Mouse (Mus musculus): ENCODE measurements around the gene Ndufa8. TPM values are rescaled to one million over a fixed set of nuclear protein-coding genes. Genes with fewer than 3 reads are reported as not detected.
A peak's percentile ranks its signal among the peaks of the same experiment; 100 is the strongest.

Ndufa8 gene
- total RNA-seq (2022), result 100 to 1,000 TPM; 173 to 188 (median 186) TPM

DNA sequence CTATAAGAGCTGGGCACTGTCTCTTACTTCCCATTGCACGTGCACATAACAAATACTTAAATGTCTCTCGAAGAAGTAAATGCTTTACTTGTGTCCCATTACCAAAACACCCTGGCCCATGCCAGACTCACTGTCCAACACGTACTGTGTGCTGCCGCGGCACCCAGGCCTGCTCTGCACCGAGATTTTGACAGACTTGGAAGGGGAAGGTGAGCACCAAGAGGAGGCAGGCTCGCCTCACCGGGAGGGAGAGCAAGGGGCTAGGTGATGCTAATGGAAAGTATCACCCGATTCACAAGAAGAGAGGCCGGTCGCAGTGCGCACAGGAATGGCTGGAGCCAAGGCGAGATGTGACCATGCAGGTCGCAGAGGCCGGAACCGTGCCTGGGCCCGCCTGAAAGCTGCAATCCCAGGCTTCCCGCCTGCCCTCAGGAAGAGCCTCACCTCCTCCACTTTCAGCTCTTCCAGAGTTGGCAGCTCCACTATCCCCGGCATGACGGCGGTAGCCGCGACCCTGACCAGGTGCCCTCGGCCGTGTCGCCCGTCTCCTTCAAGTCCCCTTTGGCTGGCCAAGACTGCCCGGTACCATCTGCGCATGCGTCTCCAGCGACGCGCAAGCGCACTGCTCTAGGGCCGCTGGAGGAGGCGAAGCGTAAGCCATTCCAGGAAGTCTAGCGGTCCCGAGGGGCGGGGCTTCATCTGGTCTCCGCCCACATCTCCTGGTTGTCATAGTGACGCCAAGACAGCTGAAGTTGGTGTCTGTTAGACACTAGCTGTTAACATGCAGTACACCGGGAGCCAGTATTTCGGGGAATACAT lies at the start of gene Ndufa8, which contains the start of gene Morn5:
Gene Ndufa8, minus strand, starts transcription at position 659 of the 819 bp plus-strand sequence.
Gene Morn5, plus strand, starts transcription at position 711 of the 819 bp plus-strand sequence.
- peak; percentile 97 to 98 for DNase-seq (ENCODE audit: low spot score in 2 of 2)

DNA sequence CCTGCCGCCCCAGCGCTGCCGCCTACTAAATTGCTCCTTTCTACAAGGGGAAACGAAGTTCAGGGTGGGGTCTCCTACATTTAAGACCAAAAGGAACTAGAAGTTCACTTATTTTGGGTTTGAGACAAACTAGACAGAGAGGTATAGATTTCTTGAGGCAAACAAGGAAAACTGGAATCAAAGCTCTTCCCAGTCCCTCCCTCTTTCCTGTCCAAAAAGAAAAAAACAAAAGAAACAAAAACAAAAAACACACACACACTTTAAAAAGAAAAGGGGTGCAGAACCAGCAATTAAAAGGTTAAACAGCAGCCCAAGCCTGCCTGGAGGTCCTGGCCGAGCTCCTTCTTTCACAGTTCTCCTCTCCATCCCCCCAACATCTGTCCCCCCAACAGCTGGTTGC lies 48.8 kb upstream of the Ndufa8 start:
- DNase-seq (ENCODE audit: low spot score in 2 of 2), result no peak

GRCm38 (mm10) chr2:36097129-36097815 lies 48.1 kb upstream of the Ndufa8 start:
- DNase-seq (ENCODE audit: low spot score in 2 of 2), result no peak

GRCm38 (mm10) chr2:36093914-36094475 lies 44.8 kb upstream of the Ndufa8 start:
- DNase-seq (ENCODE audit: low spot score in 2 of 2), result no peak

- DNase-seq (ENCODE audit: low spot score in 2 of 2), result no peak
These were observed 44.1 kb upstream of the Ndufa8 start for GRCm38 (mm10) chr2:36093301-36093700.

GRCm38 (mm10) chr2:36092748-36093147 lies 43.5 kb upstream of the Ndufa8 start:
- DNase-seq (ENCODE audit: low spot score in 2 of 2), result no peak

GRCm38 (mm10) chr2:36090853-36091741 lies 41.9 kb upstream of the Ndufa8 start:
- DNase-seq (ENCODE audit: low spot score in 2 of 2), result peak in 1 of 2 experiments; percentile 14

GRCm38 (mm10) chr2:36089190-36089589 lies 40.0 kb upstream of the Ndufa8 start:
- DNase-seq (ENCODE audit: low spot score in 2 of 2), result no peak

DNA sequence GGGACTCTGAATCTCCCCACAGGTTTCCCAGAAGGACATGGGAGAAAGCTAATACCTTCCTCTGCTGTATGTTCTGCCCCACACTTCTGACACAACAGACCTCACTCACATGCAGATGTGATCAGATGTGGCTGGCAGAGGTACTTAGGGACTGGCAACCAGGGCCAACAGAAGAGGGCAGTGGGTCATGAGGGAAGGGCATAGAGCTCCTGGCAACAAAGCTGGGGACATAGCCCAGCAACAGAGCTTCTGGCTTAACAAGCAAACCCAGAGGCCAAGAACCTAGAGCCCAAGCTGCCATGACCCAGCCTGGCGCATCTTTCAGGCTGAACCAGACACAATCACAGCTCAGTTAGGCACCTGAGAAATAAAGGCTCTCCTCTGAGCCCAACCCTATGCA lies 35.8 kb upstream of the Ndufa8 start:
- no peak for DNase-seq (ENCODE audit: low spot score in 2 of 2)

DNA sequence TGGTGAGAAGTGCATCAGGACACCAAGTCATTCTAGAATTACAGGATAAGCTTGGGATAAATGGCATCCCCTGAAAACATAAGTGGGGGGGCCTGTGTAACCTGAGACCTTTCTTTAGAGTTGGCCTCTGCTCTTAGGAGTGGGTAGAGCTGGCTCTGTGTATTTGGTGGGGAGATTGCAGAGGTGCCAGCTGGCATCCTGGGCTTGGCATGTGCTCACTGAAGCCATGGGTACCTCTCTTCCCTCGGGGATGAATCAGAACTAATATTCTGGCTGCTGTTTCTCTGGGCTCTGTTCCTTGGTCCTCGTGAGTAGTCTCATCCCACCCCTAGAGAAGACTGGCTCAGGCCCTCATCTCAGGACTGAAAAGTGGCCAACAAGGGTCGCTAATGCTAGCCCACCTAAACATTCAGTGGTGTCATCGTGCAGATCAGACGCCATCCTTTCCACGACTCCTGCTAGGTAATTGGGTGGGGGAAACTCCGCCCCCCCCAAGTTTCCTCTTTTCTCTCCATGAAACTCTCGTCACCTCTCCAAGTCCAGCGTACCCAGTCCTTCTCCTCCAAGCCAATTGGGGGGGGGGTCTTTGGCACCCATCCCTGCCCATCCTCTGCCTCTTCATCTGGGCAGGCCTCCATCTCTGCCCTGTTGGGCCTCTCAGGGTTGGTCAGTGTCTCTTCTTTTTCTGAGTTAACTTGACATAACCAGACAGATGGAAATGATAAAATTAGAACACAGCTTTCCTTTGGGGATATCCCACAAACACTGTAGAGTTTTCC lies 33.8 kb upstream of the Ndufa8 start:
- no peak for DNase-seq (ENCODE audit: low spot score in 2 of 2)

GRCm38 (mm10) chr2:36081446-36081845 lies 32.2 kb upstream of the Ndufa8 start:
- DNase-seq (ENCODE audit: low spot score in 2 of 2), result no peak

DNA sequence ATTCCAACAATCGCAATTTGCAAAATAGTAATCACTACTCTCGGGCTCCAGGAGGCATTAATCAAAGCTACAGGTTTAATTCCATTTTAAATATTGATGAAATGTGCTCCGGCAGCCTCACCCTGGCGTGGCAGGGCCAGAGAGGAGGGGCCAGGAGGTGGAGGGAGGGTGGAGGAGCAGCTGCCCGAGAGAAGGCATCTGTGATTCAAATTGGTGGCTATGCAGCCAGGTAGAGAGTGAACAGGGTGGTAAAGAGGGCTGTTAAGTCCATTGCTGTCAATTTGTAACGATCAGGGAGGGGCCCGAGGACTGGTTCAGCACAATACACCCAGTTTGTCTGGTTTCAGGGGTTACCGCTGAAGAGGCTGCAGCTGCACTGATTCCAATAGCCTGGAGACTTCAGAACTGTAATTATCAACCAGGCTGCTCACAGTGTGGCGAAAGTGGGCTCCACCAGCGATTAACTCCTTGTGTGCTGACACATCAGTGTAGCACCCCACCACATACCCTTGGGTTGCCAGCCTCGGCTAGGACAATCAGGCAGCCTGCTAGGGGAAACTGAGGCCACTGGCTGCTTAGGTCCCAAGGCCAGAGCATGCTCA lies 28.1 kb upstream of the Ndufa8 start:
- no peak for DNase-seq (ENCODE audit: low spot score in 2 of 2)

DNA sequence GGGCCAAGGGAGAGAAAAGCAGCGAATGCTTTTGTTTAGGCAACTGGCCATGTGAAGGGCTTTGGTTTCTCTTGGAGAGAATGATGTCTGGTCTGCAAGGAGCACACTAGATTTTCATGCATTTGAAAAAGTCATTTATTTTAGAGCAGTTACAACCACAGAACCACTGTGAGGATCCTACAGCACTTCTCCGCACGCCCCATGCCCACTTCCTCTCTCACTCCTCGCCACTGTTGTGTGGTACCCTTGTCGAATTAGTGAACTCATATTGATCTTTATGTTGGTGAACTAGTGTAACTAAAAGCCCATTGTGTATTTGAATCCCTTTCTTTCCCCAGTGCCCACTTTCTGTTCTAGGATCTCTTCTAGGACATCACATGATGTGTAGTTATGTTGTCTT lies 26.0 kb upstream of the Ndufa8 start:
- DNase-seq (ENCODE audit: low spot score in 2 of 2), result no peak

DNA sequence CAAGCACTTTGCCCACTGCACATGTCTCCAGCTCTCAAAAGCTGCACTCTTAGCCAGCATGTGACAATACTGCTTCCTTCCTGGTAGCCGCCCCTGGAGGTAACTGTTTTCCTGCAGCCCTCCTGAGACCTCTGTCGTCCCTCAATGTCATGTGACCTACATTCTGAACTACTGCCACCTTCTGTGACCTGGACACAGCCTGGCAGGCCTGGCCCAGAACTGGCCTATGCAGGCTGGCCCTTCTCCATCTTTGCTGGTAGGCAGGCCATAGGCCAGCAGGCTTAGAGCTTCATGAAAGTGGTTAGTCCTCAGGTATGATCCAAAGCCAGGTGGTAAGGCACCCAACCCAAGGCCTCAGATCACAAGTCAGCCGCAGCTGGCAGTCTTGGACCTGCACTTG lies 24.6 kb upstream of the Ndufa8 start:
- DNase-seq (ENCODE audit: low spot score in 2 of 2), result no peak

DNA sequence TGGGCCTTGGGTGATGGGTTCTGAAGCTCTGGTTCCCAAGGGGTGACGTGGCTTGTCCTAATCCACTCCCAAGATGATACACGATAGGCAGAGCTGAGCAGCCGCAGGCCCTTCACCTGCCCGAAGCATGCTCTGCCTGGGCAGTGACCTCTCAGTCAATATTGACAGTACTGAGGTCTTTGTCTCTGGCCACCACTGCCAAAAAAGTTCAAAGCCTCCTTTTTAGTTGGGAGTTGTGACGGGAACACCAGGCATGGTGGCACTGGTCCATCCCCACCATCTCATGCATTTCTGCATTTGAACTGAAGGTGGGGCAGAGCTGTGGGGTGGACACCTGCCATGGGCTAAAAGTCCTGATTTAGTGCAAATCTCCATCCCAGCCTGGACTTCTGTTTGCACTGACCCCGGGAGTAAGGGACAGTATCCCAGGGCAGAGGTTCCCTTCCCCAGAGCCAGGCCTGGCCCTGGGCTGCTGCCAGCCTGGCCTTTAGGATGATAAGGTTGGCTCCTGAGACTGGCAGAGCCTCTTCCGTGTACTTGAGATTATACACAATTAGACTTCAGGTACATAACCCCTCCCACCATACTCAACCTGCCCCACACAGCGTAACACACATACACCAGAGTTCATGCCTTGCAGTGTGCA lies 22.6 kb upstream of the Ndufa8 start:
- DNase-seq (ENCODE audit: low spot score in 2 of 2), result no peak

DNA sequence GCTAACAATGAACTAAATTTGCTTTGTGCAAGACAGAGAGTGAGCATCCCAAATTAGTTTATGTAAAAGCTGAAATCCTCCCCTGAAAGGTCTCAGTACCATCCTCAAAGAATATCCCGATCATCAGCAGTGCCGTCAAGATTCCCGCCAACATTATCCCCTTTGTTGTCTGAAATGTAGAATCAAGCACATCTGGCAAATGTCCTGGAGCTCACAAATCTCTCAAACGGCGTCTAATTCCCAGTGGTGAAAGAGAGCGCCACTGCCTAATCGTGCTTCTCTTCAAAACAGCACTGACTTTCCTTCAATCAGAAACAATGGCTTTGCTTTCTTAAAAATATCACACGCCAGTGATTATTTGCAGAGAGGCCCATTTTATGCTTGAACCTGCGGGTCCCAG lies 17.9 kb upstream of the Ndufa8 start:
- no peak for DNase-seq (ENCODE audit: low spot score in 2 of 2)

- no peak for DNase-seq (ENCODE audit: low spot score in 2 of 2)
These were observed 12.2 kb upstream of the Ndufa8 start for GRCm38 (mm10) chr2:36061409-36061808.

DNA sequence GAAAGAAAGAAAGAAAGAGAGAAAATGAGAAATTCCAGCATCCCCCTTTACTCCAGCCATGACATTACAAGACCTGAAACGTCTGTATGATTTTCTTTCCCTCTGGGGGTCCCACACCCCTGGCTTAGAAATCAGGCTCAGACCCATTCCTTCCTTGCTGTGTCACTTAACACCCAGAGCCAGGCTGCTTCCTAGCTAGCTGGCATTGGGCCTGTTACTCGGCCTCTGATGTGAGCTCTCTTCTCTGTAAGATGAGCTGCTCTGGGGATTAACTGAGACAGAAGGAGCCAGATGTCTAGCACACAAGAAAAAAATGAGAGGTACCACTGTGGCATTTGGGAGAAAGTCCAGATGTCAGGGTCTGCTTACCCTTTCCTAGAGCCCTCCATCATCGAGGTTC lies 7.0 kb upstream of the Ndufa8 start:
- DNase-seq (ENCODE audit: low spot score in 2 of 2), result no peak

- DNase-seq (ENCODE audit: low spot score in 2 of 2), result no peak
These were observed 4.0 kb upstream of the Ndufa8 start for GRCm38 (mm10) chr2:36053249-36053648.

- no peak for DNase-seq (ENCODE audit: low spot score in 2 of 2)
These were observed 355 bp upstream of the Ndufa8 start for GRCm38 (mm10) chr2:36049567-36049954.
